Mouse (Mus musculus) neural tube, embryonic 12.5 days (tissue): Measurements from ENCODE around the gene Ubxn11. TPM values are rescaled to one million over a fixed set of nuclear protein-coding genes. Genes with fewer than 3 reads are reported as not detected.

Experiments
- ATAC-seq: fragments of 200-750 bp; cut with Nextera tagmentation; 2 replicates; pipeline ENCODE4 v1.8.0; 2017; ENCODE audit warnings: low read depth, mild to moderate bottlenecking, moderate TSS enrichment, moderate library complexity; ENCODE audit not compliant: low FRiP score
- H3K27ac ChIP-seq: fragments of 300-500 bp; sonication (generic); 2 replicates; pipeline ENCODE4 v1.5.1; 2016
- H3K27me3 ChIP-seq: fragments of 300-500 bp; sonication (generic); replicated peaks from 2 replicates; pipeline ENCODE4 v1.6.1; 2016; ENCODE audit warnings: mild to moderate bottlenecking
- H3K36me3 ChIP-seq: fragments of 300-500 bp; sonication (generic); 2 replicates; pipeline ENCODE4 v1.6.1; 2016; ENCODE audit warnings: mild to moderate bottlenecking
- H3K4me1 ChIP-seq: fragments of 300-500 bp; sonication (generic); 2 replicates; pipeline ENCODE4 v1.6.1; 2016
- H3K4me2 ChIP-seq: fragments of 300-500 bp; sonication (generic); replicated peaks from 2 replicates; pipeline ENCODE4 v1.6.1; 2016; ENCODE audit warnings: mild to moderate bottlenecking
- H3K4me3 ChIP-seq: fragments of 300-500 bp; sonication (generic); 2 replicates; pipeline ENCODE4 v1.5.1; 2016
- H3K9ac ChIP-seq: fragments of 300-500 bp; sonication (generic); 2 replicates; pipeline ENCODE4 v1.6.1; 2016; ENCODE audit warnings: mild to moderate bottlenecking
- H3K9me3 ChIP-seq: fragments of 300-500 bp; sonication (generic); 2 replicates; pipeline ENCODE4 v1.6.1; 2016; ENCODE audit warnings: mild to moderate bottlenecking
- WGBS: fragments of 180-500 bp; shearing (Covaris S2); methylation state at CpG from one replicate; pipeline ENCODE4 v1.1.7; 2016; 5-methylcytosine and 5-hydroxymethylcytosine counted together
- polyA plus RNA-seq: library from polyadenylated mRNA; unstranded; fragments of >200 nt; fragmentation: Nextera tagmentation; extraction: Ambion mirVana; gene quantifications from 2 replicates; pipeline ENCODE4 v1.2.1, GENCODE M21; 2016

Gene Ubxn11
- polyA plus RNA-seq, 1 experiment from 2014 or later, result 7.3 TPM

DNA sequence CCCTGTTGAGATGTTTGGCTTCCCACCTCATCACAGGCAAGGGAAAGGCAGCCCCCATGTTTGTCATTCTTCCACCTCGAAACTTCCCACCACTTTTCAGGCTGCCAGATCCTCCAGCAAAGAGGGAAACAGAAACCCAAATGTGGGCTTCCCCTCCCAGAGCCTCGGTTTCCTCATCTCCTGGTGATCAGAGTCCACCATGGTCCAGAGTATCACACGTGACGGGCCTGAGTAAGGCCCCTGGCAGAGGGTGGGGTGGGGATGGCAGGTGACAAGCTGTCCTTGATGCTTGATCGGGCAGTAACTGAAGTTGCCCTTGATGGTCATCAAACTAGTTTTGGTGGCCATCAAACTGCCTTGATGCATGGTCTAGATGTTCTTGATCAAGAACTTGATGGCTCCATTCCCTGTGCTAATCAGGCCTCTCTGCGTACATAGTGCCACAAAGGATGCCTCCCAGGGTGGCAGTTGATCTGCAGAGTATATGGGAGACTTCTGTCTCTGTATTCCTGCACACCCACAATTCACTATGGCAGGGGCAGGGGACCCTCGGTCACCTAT lies 8.3 kb upstream of the Ubxn11 start:
- Histone ChIP-seq H3K4me2 (no peak overlapping the region), H3K4me1 (no peaks in the 10 kb centered on the region), H3K4me3 (no peak overlapping the region), H3K36me3 (no peaks in the 10 kb centered on the region), H3K9me3 (no peaks in the 10 kb centered on the region), H3K27ac (no peak overlapping the region), H3K27me3 (no peaks in the 10 kb centered on the region), H3K9ac (no peak overlapping the region)
- no peak for ATAC-seq
- WGBS, result 87% methylated on average over 7 of the region's 7 CpGs

DNA sequence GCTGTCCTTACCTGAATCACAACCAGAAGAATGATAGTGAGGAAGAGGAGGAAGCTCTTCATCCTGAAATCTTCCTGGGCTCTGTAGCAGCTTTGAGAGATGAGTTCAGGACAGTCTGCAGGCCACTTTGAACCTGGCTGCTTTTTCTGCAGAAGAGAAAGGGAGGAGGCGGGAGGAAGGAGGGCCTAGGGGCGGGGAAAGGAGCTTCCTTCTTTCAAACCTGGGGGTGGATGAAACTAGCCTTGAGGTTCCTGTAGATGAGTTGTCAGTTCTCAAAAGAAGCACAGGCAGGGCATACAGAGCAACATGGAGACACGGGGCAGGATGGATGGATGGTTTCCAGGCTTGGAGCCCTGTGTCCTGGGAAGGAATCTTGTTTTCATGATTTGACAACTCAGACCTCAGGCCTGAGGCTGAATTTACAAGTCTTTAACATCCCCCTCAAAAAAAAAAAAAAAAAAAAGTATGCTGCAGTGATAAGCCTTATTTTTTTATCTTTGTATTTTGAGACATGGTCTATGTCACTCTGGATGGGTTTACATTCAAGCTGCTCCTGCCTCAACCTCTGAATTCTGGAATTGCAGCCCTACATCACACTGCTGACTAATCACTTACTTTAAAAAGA lies 7.3 kb upstream of the Ubxn11 start, which contains the start of gene Cd52:
Gene Cd52, minus strand, starts transcription at position 160 of the 625 bp plus-strand sequence.
- Histone ChIP-seq H3K27me3 (no peaks in the 10 kb centered on the region), H3K4me1 (no peaks in the 10 kb centered on the region), H3K4me3 (no peak within 1 kb of the TSS), H3K9me3 (no peaks in the 10 kb centered on the region), H3K27ac (no peak within 1 kb of the TSS), H3K4me2 (no peak within 1 kb of the TSS), H3K36me3 (no peaks in the 10 kb centered on the region), H3K9ac (no peak within 1 kb of the TSS)
- ATAC-seq, result no peak
- 68% methylated on average over 3 of the region's 3 CpGs for WGBS

GRCm38 (mm10) chr4:134096120-134096519 lies 6.2 kb upstream of the Ubxn11 start:
- H3K36me3 ChIP-seq, result no peaks in the 10 kb centered on the region
- H3K4me3 ChIP-seq, result no peak overlapping the region
- WGBS, result 91% methylated on average over 3 of the region's 3 CpGs
- no peaks in the 10 kb centered on the region for H3K27me3 ChIP-seq
- H3K4me2 ChIP-seq, result no peak overlapping the region
- H3K27ac ChIP-seq, result no peak overlapping the region
- ATAC-seq, result no peak
- H3K4me1 ChIP-seq, result no peaks in the 10 kb centered on the region
- no peak overlapping the region for H3K9ac ChIP-seq
- no peaks in the 10 kb centered on the region for H3K9me3 ChIP-seq

DNA sequence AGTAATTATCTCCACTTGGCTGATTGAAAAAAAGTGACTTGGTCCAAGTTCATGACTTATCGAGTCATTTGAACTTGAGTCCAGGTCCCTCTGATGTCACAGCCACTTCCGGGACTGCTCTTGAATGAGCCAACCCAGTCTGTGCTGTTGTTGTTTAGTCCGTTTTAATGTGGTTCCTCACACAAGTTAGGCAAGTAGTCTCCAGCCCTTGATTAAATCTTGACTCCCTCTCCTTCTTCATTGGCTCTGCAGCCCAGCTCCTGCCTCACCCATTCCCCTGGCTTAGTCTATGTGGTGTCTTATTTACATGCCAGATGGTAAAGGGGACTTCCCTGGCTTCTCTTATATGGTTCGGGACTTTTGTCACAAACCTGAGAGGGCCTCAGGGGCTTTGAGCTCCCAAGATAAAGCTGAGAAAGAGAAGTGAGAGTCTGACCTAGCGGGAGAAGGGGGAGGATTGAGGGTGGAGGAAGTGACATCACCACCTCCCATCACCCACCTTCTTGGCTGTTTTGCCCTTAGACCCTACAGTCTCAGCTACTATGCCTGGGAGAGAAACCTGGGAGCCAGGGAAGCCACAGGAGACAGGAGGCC lies 5.3 kb upstream of the Ubxn11 start:
- ATAC-seq, result no peak
- WGBS, result 75% methylated on average over 5 of the region's 5 CpGs
- Histone ChIP-seq H3K9me3 (no peaks in the 10 kb centered on the region), H3K4me1 (no peaks in the 10 kb centered on the region), H3K9ac (no peak overlapping the region), H3K4me3 (no peak overlapping the region), H3K27ac (no peak overlapping the region), H3K36me3 (no peaks in the 10 kb centered on the region), H3K27me3 (no peaks in the 10 kb centered on the region), H3K4me2 (no peak overlapping the region)

DNA sequence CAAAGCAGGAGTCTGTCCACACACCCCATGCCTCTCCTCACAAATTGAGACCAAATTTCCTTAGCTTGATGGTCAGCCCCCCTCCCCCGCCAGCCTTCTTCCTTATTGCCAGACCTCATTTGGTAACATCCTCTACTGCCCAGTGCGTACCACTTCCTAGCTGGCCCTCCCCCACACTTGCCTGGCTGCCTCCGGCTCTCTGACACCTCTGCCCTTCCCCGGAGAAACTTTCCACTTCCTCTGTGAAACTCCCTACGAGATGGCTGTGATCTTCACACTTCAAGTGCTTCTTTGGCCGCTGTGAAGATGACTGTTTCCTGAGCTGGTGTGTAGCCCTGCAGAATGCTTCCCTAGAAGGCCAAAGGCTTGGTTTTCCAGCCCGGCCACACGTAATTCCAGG lies 3.7 kb upstream of the Ubxn11 start:
- Histone ChIP-seq H3K4me3 (no peak overlapping the region), H3K4me1 (peaks cover 8% of the 10 kb centered on the region; the same call in 1 of the 2 replicates), H3K4me2 (no peak overlapping the region), H3K27ac (no peak overlapping the region), H3K27me3 (no peaks in the 10 kb centered on the region), H3K36me3 (no peaks in the 10 kb centered on the region), H3K9ac (no peak overlapping the region), H3K9me3 (no peaks in the 10 kb centered on the region)
- no peak for ATAC-seq
- WGBS, result 69% methylated on average over 8 of the region's 8 CpGs

GRCm38 (mm10) chr4:134100245-134100644 lies 2.1 kb upstream of the Ubxn11 start:
- Histone ChIP-seq H3K4me1 (peaks cover 8% of the 10 kb centered on the region; the same call in 1 of the 2 replicates), H3K9me3 (no peaks in the 10 kb centered on the region)

DNA sequence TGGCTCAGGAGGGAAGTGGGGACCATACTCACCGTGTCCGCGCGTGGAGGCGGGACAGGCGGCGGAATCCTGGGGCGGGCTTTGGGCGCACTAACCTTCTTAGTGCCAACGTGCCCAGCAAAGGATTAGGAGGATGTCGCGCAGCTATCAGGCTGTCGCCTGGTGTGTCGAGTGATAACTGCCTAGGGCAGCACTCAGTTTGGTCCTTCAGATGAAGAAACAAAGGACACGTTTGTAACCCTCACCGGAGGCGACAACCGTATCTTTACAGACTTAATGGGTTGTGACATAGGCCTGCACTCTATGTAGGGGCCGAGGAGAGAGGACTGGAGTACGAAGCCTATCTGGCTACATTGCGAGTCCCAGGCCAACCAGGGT lies 361 bp downstream of the Ubxn11 start:
- Histone ChIP-seq H3K4me3 (peak overlapping the region; percentile 75), H3K9ac (peak overlapping the region; percentile 59), H3K9me3 (no peaks in the 10 kb centered on the region), H3K36me3 (no peaks in the 10 kb centered on the region), H3K27ac (no peak overlapping the region), H3K4me2 (peak overlapping the region; percentile 70), H3K4me1 (peaks cover 18% of the 10 kb centered on the region; the same call in 1 of the 2 replicates), H3K27me3 (no peaks in the 10 kb centered on the region; the same call in 1 of the 2 replicates)
- WGBS, result 5% methylated on average over 21 of the region's 21 CpGs
- peak; percentile 67 for ATAC-seq

More at GRCm38 (mm10) chr4:134100245-134100644, 2.1 kb upstream of the Ubxn11 start:
- WGBS, result 84% methylated on average over 4 of the region's 4 CpGs
- Histone ChIP-seq H3K4me3 (no peak overlapping the region), H3K9ac (no peak overlapping the region), H3K4me2 (no peak overlapping the region), H3K27ac (no peak overlapping the region), H3K36me3 (no peaks in the 10 kb centered on the region), H3K27me3 (no peaks in the 10 kb centered on the region; the same call in 1 of the 2 replicates)
- ATAC-seq, result no peak

- no peak overlapping the region for H3K27ac ChIP-seq
- no peak overlapping the region for H3K9ac ChIP-seq
- H3K4me1 ChIP-seq, result peaks cover 21% of the 10 kb centered on the region; the same call in 1 of the 2 replicates
- H3K9me3 ChIP-seq, result no peaks in the 10 kb centered on the region
- H3K4me3 ChIP-seq, result no peak overlapping the region
- WGBS, result 69% methylated on average over 7 of the region's 7 CpGs
- no peak overlapping the region for H3K4me2 ChIP-seq
- H3K27me3 ChIP-seq, result no peaks in the 10 kb centered on the region; the same call in 1 of the 2 replicates
- ATAC-seq, result no peak
- H3K36me3 ChIP-seq, result no peaks in the 10 kb centered on the region
These were observed 3.7 kb downstream of the Ubxn11 start for GRCm38 (mm10) chr4:134106105-134106504.

- H3K4me1 ChIP-seq, result peaks cover 20% of the 10 kb centered on the region; the same call in 1 of the 2 replicates
- 89% methylated on average over 7 of the region's 7 CpGs for WGBS
- H3K27me3 ChIP-seq, result no peaks in the 10 kb centered on the region; the same call in 1 of the 2 replicates
- H3K9me3 ChIP-seq, result no peaks in the 10 kb centered on the region
- no peak overlapping the region for H3K4me2 ChIP-seq
- no peak overlapping the region for H3K9ac ChIP-seq
- H3K4me3 ChIP-seq, result no peak overlapping the region
- no peak for ATAC-seq
- no peaks in the 10 kb centered on the region for H3K36me3 ChIP-seq
- H3K27ac ChIP-seq, result no peak overlapping the region
These were observed 5.4 kb downstream of the Ubxn11 start for GRCm38 (mm10) chr4:134107730-134108129.

DNA sequence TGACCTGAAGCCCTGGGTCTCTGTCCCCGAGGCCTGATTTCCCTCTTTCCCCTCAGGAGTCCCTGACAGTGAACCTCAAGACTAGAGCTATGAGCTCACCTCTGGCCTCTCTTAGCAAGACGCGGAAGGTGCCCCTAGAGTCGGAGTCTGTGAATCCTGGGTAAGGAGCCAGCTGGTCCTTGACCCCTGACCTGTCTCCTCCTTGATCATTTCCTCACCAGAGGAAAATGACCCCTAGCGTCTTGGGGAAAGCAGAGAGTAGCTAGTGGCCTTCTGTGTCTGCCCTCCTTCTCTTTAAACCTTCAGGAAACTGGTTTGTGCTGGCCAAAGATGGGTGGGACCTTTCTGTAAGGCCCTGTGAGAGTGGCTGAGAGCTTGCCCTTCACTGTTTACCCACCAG lies 5.8 kb downstream of the Ubxn11 start:
- no peak overlapping the region for H3K27ac ChIP-seq
- no peak for ATAC-seq
- no peaks in the 10 kb centered on the region; the same call in 1 of the 2 replicates for H3K27me3 ChIP-seq
- H3K9ac ChIP-seq, result no peak overlapping the region
- H3K4me1 ChIP-seq, result peaks cover 16% of the 10 kb centered on the region; the same call in 1 of the 2 replicates
- H3K36me3 ChIP-seq, result no peaks in the 10 kb centered on the region
- H3K9me3 ChIP-seq, result no peaks in the 10 kb centered on the region
- no peak overlapping the region for H3K4me3 ChIP-seq
- WGBS, result 61% methylated on average over 5 of the region's 5 CpGs
- no peak overlapping the region for H3K4me2 ChIP-seq

DNA sequence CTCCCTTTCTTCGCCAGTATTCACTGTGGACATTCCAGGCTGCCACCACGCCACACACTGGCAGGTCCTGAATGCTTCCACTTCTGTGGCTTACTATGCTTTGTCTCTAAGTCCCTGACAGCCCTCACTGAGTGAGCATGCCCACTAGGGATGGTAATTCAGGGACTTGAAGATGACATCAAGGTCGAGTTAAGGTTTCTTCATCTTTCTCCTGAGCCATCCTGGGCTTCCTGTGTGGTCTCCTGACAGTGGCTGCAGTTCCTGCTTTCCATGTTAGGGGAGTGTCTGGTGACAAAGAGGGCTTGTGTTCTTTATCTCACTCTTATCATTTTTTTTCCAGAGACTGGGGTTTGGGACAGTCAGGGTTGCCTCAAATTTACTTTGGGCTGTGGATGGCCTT lies 8.3 kb downstream of the Ubxn11 start:
- 42% methylated on average over 3 of the region's 3 CpGs for WGBS
- H3K9me3 ChIP-seq, result no peaks in the 10 kb centered on the region

GRCm38 (mm10) chr4:134112403-134112802 lies 10.0 kb downstream of the Ubxn11 start:
- Histone ChIP-seq H3K4me1 (peaks cover 9% of the 10 kb centered on the region; the same call in 1 of the 2 replicates), H3K4me3 (no peak overlapping the region)

More for the DNA sequence above, 8.3 kb downstream of the Ubxn11 start:
- Histone ChIP-seq H3K27me3 (no peaks in the 10 kb centered on the region), H3K4me3 (no peak overlapping the region), H3K36me3 (no peaks in the 10 kb centered on the region), H3K4me1 (peaks cover 19% of the 10 kb centered on the region; the same call in 1 of the 2 replicates), H3K4me2 (no peak overlapping the region), H3K27ac (no peak overlapping the region), H3K9ac (no peak overlapping the region)
- ATAC-seq, result no peak

More at GRCm38 (mm10) chr4:134112403-134112802, 10.0 kb downstream of the Ubxn11 start:
- Histone ChIP-seq H3K9me3 (no peaks in the 10 kb centered on the region), H3K9ac (no peak overlapping the region), H3K36me3 (no peaks in the 10 kb centered on the region), H3K27me3 (no peaks in the 10 kb centered on the region), H3K4me2 (no peak overlapping the region), H3K27ac (no peak overlapping the region)
- ATAC-seq, result no peak
- WGBS, result 85% methylated on average over 6 of the region's 6 CpGs
